Mouse (Mus musculus): ENCODE results near the gene Sparcl1.

The Sparcl1 gene

GRCm38 (mm10) chr5:104062773-104063551 is 50.6 kb downstream of the Sparcl1 start:
- no peak for DNase-seq (ENCODE audit: low read depth, low spot score)

- DNase-seq (ENCODE audit: low read depth, low spot score): no peak
Measured at GRCm38 (mm10) chr5:104061936-104062772, 51.4 kb downstream of the Sparcl1 start.

GRCm38 (mm10) chr5:104060429-104060828 is 53.1 kb downstream of the Sparcl1 start:
- DNase-seq (ENCODE audit: low read depth, low spot score): no peak

- no peak for DNase-seq (ENCODE audit: low read depth, low spot score)
Measured at GRCm38 (mm10) chr5:104059628-104060027, 53.9 kb downstream of the Sparcl1 start.

- no peak for DNase-seq (ENCODE audit: low read depth, low spot score)
Measured at GRCm38 (mm10) chr5:104058021-104058420, 55.5 kb downstream of the Sparcl1 start.

GRCm38 (mm10) chr5:104056295-104056694 is 57.2 kb downstream of the Sparcl1 start:
- no peak for DNase-seq (ENCODE audit: low read depth, low spot score)

GRCm38 (mm10) chr5:104055816-104056215 is 57.7 kb downstream of the Sparcl1 start:
- no peak for DNase-seq (ENCODE audit: low read depth, low spot score)

- DNase-seq (ENCODE audit: low read depth, low spot score): no peak
Measured at GRCm38 (mm10) chr5:104054938-104055337, 58.6 kb downstream of the Sparcl1 start.

- peak; percentile 49 for DNase-seq (ENCODE audit: low read depth, low spot score)
Measured at GRCm38 (mm10) chr5:104052956-104053355, 60.6 kb downstream of the Sparcl1 start.

- DNase-seq (ENCODE audit: low read depth, low spot score): no peak
Measured at GRCm38 (mm10) chr5:104048139-104048538, 65.4 kb downstream of the Sparcl1 start.

- DNase-seq (ENCODE audit: low read depth, low spot score): no peak
Measured at GRCm38 (mm10) chr5:104047200-104048105, 66.1 kb downstream of the Sparcl1 start.

GRCm38 (mm10) chr5:104046256-104047199 is 67.0 kb downstream of the Sparcl1 start, which contains the start of gene Nudt9:
TSS of gene Nudt9 (plus strand) at chr5:104046306.
- DNase-seq (ENCODE audit: low read depth, low spot score): peak; percentile 93

- DNase-seq (ENCODE audit: low read depth, low spot score): no peak
Measured at GRCm38 (mm10) chr5:104043704-104044103, 69.8 kb downstream of the Sparcl1 start.

- no peak for DNase-seq (ENCODE audit: low read depth, low spot score)
Measured at GRCm38 (mm10) chr5:104042906-104043305, 70.6 kb downstream of the Sparcl1 start.

- no peak for DNase-seq (ENCODE audit: low read depth, low spot score)
Measured at GRCm38 (mm10) chr5:104039154-104039932, 74.2 kb downstream of the Sparcl1 start.

- no peak for DNase-seq (ENCODE audit: low read depth, low spot score)
Measured at GRCm38 (mm10) chr5:104036686-104037085, 76.8 kb downstream of the Sparcl1 start.

- no peak for DNase-seq (ENCODE audit: low read depth, low spot score)
Measured at GRCm38 (mm10) chr5:104035824-104036223, 77.7 kb downstream of the Sparcl1 start.

GRCm38 (mm10) chr5:104035066-104035465 is 78.5 kb downstream of the Sparcl1 start:
- no peak for DNase-seq (ENCODE audit: low read depth, low spot score)

GRCm38 (mm10) chr5:104032434-104033097 is 81.0 kb downstream of the Sparcl1 start:
- DNase-seq (ENCODE audit: low read depth, low spot score): no peak

Data from WW6 (cell line).